Mouse (Mus musculus) spleen, adult 2 months (tissue): Measurements from ENCODE around the gene Olfr270.

Experiments
- CTCF ChIP-seq: fragments of 200-500 bp; IDR thresholded peaks from 2 replicates; pipeline ENCODE4 v1.5.1; 2011; ENCODE audit warnings: mild to moderate bottlenecking, inconsistent platforms; ENCODE audit not compliant: insufficient read depth, insufficient read length, insufficient replicate concordance; ENCODE audit errors: extremely low read depth
- POLR2A ChIP-seq: fragments of 200-500 bp; IDR thresholded peaks from 2 replicates; pipeline ENCODE4 v1.6.1; 2011; ENCODE audit warnings: low read depth, low read length, inconsistent platforms

DNA sequence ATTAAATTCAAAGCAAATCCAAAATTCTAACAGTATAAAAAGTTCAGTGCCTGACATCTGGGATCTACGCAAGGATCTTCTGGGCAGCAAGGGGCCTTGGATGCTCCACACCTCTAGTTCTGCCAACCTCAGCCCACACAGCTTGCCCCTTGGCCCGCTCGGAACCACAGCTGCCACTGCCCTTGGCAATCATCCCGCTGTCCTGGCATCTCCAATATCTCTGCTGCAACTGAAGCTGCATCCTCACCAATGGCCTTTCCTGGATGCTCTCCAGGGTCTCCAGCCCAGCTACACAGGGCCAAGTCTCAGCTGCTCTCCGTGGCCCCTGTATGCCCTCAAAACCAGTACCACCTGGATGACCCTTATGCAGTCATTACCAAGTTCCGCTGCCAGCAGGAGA is 35.1 kb downstream of the Olfr270 start:
- TF ChIP-seq POLR2A (no peak), CTCF (no peak)
